Mouse (Mus musculus) stomach, embryonic 14.5 days (tissue): ENCODE measurements around the gene Calml4. TPM values are rescaled to one million over a fixed set of nuclear protein-coding genes. Genes with fewer than 3 reads are reported as not detected.
"Not testable (repeated sequence)": the region's sequence is repeated elsewhere in the genome, so short reads cannot be mapped to it uniquely, and the experiment has no call there.

Experiments used
- ATAC-seq: fragments of 200-750 bp; cut with Nextera tagmentation; 2 replicates; pipeline ENCODE4 v1.8.0; 2017; ENCODE audit warnings: low read depth, moderate TSS enrichment; ENCODE audit not compliant: insufficient number of reproducible peaks, insufficient read depth, low FRiP score
- H3K27ac ChIP-seq: fragments of 300-500 bp; sonication (generic); 2 replicates; pipeline ENCODE4 v1.5.1; 2014; ENCODE audit warnings: mild to moderate bottlenecking, low read length, moderate library complexity, mixed read lengths
- H3K27me3 ChIP-seq: fragments of 300-500 bp; sonication (generic); 2 replicates; pipeline ENCODE4 v1.6.1; 2014; ENCODE audit warnings: low read length, control low read depth, mixed read lengths; ENCODE audit not compliant: control insufficient read depth, insufficient read depth
- H3K36me3 ChIP-seq: fragments of 300-500 bp; sonication (generic); 2 replicates; pipeline ENCODE4 v1.6.1; 2014; ENCODE audit warnings: mild to moderate bottlenecking, control low read depth, low read length, moderate library complexity, mixed read lengths; ENCODE audit not compliant: control insufficient read depth, insufficient read depth
- H3K4me1 ChIP-seq: fragments of 300-500 bp; sonication (generic); 2 replicates; pipeline ENCODE4 v1.6.1; 2014; ENCODE audit warnings: low read length, control low read depth, mixed read lengths; ENCODE audit not compliant: control insufficient read depth, insufficient read depth
- H3K4me2 ChIP-seq: fragments of 300-500 bp; sonication (generic); replicated peaks from 2 replicates; pipeline ENCODE4 v1.6.1; 2014; ENCODE audit warnings: low read depth, low read length, control low read depth
- H3K4me3 ChIP-seq: fragments of 300-500 bp; sonication (generic); 2 replicates; pipeline ENCODE4 v1.5.1; 2014; ENCODE audit warnings: low read depth, low read length, control low read depth
- H3K9ac ChIP-seq: fragments of 300-500 bp; sonication (generic); replicated peaks from 2 replicates; pipeline ENCODE4 v1.6.1; 2014; ENCODE audit warnings: low read depth, mild to moderate bottlenecking, control low read depth, low read length, moderate library complexity, mixed read lengths
- H3K9me3 ChIP-seq: fragments of 300-500 bp; sonication (generic); 2 replicates; pipeline ENCODE4 v1.6.1; 2016; ENCODE audit warnings: low read depth, low read length, control low read depth; ENCODE audit not compliant: control insufficient read depth
- WGBS: fragments of 180-500 bp; shearing (Covaris S2); extraction: QIAGEN DNeasy Blood & Tissue Kit; methylation state at CpG from one replicate; pipeline ENCODE4 v1.1.7; 2014; 5-methylcytosine and 5-hydroxymethylcytosine counted together
- polyA plus RNA-seq: library from polyadenylated mRNA; unstranded; fragments of >200 nt; fragmentation: Nextera tagmentation; extraction: Ambion mirVana; gene quantifications from 2 replicates; pipeline ENCODE4 v1.2.1, GENCODE M21; 2014

Gene Calml4
- polyA plus RNA-seq, 1 experiment from 2014 or later = 25.1 TPM

- 44% methylated on average over 8 of the region's 8 CpGs for WGBS
- 0 out of 2 replicates have a peak overlapping the region, but pooled peaks have one; percentile 3 for H3K9ac ChIP-seq
- H3K4me2 ChIP-seq = peak overlapping the region; percentile 43
- H3K9me3 ChIP-seq = no peaks in the 10 kb centered on the region
- no peaks in the 10 kb centered on the region for H3K36me3 ChIP-seq
- peaks cover 37% of the 10 kb centered on the region for H3K4me1 ChIP-seq
- H3K27ac ChIP-seq = peak overlapping the region; percentile 84
- no peak; the same call in 1 of the 2 replicates for ATAC-seq
- no peaks in the 10 kb centered on the region for H3K27me3 ChIP-seq
- peak overlapping the region; percentile 17 for H3K4me3 ChIP-seq
Measured at GRCm38 (mm10) chr9:62858266-62859019, 563 bp downstream of the Calml4 start.

- not testable (repeated sequence) for H3K4me3 ChIP-seq, H3K36me3 ChIP-seq, H3K9me3 ChIP-seq, H3K27ac ChIP-seq, H3K4me2 ChIP-seq, ATAC-seq, H3K27me3 ChIP-seq, H3K9ac ChIP-seq
- WGBS = 35% methylated on average over 6 of the region's 7 CpGs
- H3K4me1 ChIP-seq = peaks cover 27% of the 10 kb centered on the region
Measured at GRCm38 (mm10) chr9:62860102-62860501, 2.2 kb downstream of the Calml4 start.

- H3K27ac ChIP-seq = no peak overlapping the region
- no peaks in the 10 kb centered on the region for H3K9me3 ChIP-seq
- 59% methylated on average over 4 of the region's 4 CpGs for WGBS
Measured at GRCm38 (mm10) chr9:62860866-62861265, 3.0 kb downstream of the Calml4 start.

DNA sequence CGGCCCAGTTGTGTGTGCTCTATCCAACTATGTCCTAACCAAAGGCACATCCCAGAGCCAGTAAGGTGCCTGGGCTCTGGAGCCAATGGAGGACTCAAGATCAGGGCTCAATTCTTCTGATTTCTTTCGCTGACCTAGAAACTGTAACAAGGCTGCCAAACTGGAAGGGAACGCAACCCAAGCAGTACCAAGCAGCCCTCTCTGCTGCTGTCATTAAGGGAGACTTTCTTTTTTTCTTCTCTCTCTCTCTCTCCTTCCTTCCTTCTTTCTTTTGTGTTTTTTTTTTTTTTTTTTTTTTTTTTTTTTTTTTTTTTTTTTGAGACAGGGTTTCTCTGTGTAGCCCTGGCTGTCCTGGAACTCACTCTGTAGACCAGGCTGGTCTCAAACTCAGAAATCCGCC is 11.4 kb downstream of the Calml4 start:
- WGBS = 97% methylated on average over 4 of the region's 4 CpGs
- not testable (repeated sequence) for H3K36me3 ChIP-seq, H3K9me3 ChIP-seq, H3K4me3 ChIP-seq, H3K4me1 ChIP-seq, ATAC-seq, H3K9ac ChIP-seq, H3K4me2 ChIP-seq, H3K27me3 ChIP-seq, H3K27ac ChIP-seq

More at GRCm38 (mm10) chr9:62860866-62861265, 3.0 kb downstream of the Calml4 start:
- H3K4me3 ChIP-seq = no peak overlapping the region
- no peaks in the 10 kb centered on the region for H3K27me3 ChIP-seq
- no peak overlapping the region for H3K4me2 ChIP-seq
- H3K36me3 ChIP-seq = no peaks in the 10 kb centered on the region
- no peak overlapping the region for H3K9ac ChIP-seq
- H3K4me1 ChIP-seq = peaks cover 27% of the 10 kb centered on the region
- no peak for ATAC-seq

DNA sequence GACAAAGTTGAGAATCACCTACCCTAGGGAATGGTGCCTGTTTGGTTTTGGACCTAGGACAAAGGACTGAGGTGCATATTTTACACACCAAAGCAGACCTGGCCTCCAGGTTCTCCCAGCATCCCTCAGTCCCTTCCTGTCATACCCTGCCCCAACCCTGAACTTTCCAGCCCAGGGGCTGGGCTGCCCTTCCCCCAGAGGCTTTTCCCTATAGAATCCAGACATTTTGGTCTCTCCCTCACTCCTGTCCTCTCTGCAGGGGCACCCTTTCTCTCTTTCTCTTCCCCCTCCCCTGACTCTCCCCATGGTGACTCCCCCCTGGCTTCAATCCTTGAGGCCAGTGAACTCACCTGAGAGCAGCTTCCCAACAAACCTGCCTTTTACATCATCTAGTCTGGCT is 12.8 kb downstream of the Calml4 start:
- no peak overlapping the region for H3K4me2 ChIP-seq
- no peak overlapping the region for H3K9ac ChIP-seq
- H3K9me3 ChIP-seq = no peaks in the 10 kb centered on the region
- H3K27me3 ChIP-seq = no peaks in the 10 kb centered on the region
- H3K36me3 ChIP-seq = no peaks in the 10 kb centered on the region
- ATAC-seq = no peak
- H3K27ac ChIP-seq = no peak overlapping the region
- H3K4me1 ChIP-seq = no peaks in the 10 kb centered on the region
- H3K4me3 ChIP-seq = no peak overlapping the region

- 84% methylated on average over 7 of the region's 7 CpGs for WGBS
Measured at GRCm38 (mm10) chr9:62876966-62877616, 19.2 kb downstream of the Calml4 start.

DNA sequence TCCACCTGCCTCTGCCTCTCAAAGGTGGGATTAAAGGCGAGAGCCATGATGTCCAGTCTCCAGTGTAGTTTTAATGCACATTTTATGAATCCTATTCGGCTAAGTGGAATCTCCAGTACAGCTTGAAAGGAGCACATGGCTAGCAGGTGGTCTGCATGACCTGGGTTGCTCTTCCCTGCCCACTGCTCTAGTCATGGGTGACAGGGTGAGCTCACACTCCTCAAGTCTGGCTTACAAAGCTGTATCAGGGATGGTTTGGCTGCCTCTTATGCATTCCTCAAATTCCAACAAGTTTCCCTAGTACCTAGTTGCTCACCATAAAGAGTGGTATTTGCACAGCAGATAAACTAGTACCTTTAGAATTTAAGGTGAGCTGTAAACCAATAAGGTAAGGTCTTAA is 19.9 kb downstream of the Calml4 start:
- H3K9me3 ChIP-seq = no peaks in the 10 kb centered on the region
- no peaks in the 10 kb centered on the region for H3K4me1 ChIP-seq
- no peaks in the 10 kb centered on the region for H3K27me3 ChIP-seq
- peaks cover 22% of the 10 kb centered on the region for H3K36me3 ChIP-seq
- H3K9ac ChIP-seq = no peak overlapping the region
- no peak overlapping the region for H3K27ac ChIP-seq
- WGBS = 74% methylated on average over 2 of the region's 2 CpGs
- no peak overlapping the region for H3K4me2 ChIP-seq
- H3K4me3 ChIP-seq = no peak overlapping the region
- no peak for ATAC-seq

More at GRCm38 (mm10) chr9:62876966-62877616, 19.2 kb downstream of the Calml4 start:
- no peaks in the 10 kb centered on the region for H3K27me3 ChIP-seq
- H3K4me3 ChIP-seq = no peak overlapping the region
- no peaks in the 10 kb centered on the region for H3K4me1 ChIP-seq
- no peaks in the 10 kb centered on the region for H3K9me3 ChIP-seq
- H3K27ac ChIP-seq = no peak overlapping the region
- H3K36me3 ChIP-seq = peaks cover 17% of the 10 kb centered on the region
- no peak for ATAC-seq
- no peak overlapping the region for H3K4me2 ChIP-seq
- no peak overlapping the region for H3K9ac ChIP-seq

DNA sequence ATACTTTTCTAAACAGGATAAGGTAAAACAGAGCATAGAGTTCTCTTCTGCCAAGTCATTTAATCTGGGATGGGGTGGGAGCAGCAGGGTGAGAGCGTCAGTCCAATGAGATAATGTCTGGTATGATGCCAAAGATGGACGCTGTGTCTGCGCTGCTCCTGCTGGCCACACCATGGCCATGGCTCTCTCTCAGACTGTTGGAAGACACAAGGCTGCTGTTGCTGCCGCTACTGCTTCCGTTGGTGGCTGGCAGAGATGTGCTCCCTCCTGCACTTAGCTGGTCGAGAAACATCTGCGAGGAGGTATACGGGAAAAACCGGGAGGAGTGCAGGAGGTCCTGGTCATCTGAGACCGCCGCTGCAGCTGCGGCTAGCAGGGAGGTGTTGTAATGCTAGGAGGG is 24.0 kb downstream of the Calml4 start:
- Histone ChIP-seq H3K4me3 (no peak overlapping the region), H3K9me3 (no peaks in the 10 kb centered on the region), H3K36me3 (peaks cover 51% of the 10 kb centered on the region), H3K9ac (no peak overlapping the region), H3K27ac (no peak overlapping the region), H3K27me3 (no peaks in the 10 kb centered on the region), H3K4me2 (no peak overlapping the region), H3K4me1 (no peaks in the 10 kb centered on the region)
- 74% methylated on average over 12 of the region's 12 CpGs for WGBS
- ATAC-seq = no peak
